Mouse (Mus musculus): ENCODE data around the gene Patl2.
A peak's percentile ranks its signal among the peaks of the same experiment; 100 is the strongest.

Patl2 gene

GRCm38 (mm10) chr2:122171292-122171691 is 14.7 kb downstream of the Patl2 start:
- DNase-seq, result no peak

GRCm38 (mm10) chr2:122164293-122164692 is 21.7 kb downstream of the Patl2 start:
- DNase-seq, result no peak

GRCm38 (mm10) chr2:122163430-122164195 is 22.4 kb downstream of the Patl2 start:
- DNase-seq, result no peak

GRCm38 (mm10) chr2:122162529-122162928 is 23.5 kb downstream of the Patl2 start:
- no peak for DNase-seq

GRCm38 (mm10) chr2:122161542-122161941 is 24.4 kb downstream of the Patl2 start:
- no peak for DNase-seq

- peak; percentile 66 for DNase-seq
These were observed 25.3 kb downstream of the Patl2 start, which contains the start of gene Trim69 for GRCm38 (mm10) chr2:122160680-122161079. Gene Trim69, plus strand, starts transcription at chr2:122160700.

GRCm38 (mm10) chr2:122159667-122160066 is 26.3 kb downstream of the Patl2 start:
- no peak for DNase-seq

- no peak for DNase-seq
These were observed 27.6 kb downstream of the Patl2 start for GRCm38 (mm10) chr2:122158362-122158802.

- DNase-seq, result no peak
These were observed 28.4 kb downstream of the Patl2 start for GRCm38 (mm10) chr2:122157561-122157960.

- peak; percentile 54 for DNase-seq
These were observed 29.8 kb downstream of the Patl2 start for GRCm38 (mm10) chr2:122156051-122156700.

GRCm38 (mm10) chr2:122155292-122155691 is 30.7 kb downstream of the Patl2 start:
- no peak for DNase-seq

GRCm38 (mm10) chr2:122154479-122154878 is 31.5 kb downstream of the Patl2 start:
- DNase-seq, result no peak

GRCm38 (mm10) chr2:122153681-122154365 is 32.2 kb downstream of the Patl2 start:
- no peak for DNase-seq

- no peak for DNase-seq
These were observed 33.1 kb downstream of the Patl2 start for GRCm38 (mm10) chr2:122152850-122153249.

GRCm38 (mm10) chr2:122151221-122151620 is 34.8 kb downstream of the Patl2 start:
- no peak for DNase-seq

GRCm38 (mm10) chr2:122149716-122150115 is 36.3 kb downstream of the Patl2 start:
- no peak for DNase-seq

GRCm38 (mm10) chr2:122149316-122149715 is 36.7 kb downstream of the Patl2 start:
- no peak for DNase-seq

GRCm38 (mm10) chr2:122148242-122148917 is 37.6 kb downstream of the Patl2 start:
- DNase-seq, result peak; percentile 67

GRCm38 (mm10) chr2:122147508-122148241 is 38.3 kb downstream of the Patl2 start, which contains the start of gene B2m:
Gene B2m, plus strand, starts transcription at chr2:122147686.
- DNase-seq, result peak; percentile 96

GRCm38 (mm10) chr2:122146687-122147086 is 39.3 kb downstream of the Patl2 start:
- DNase-seq, result peak; percentile 63

GRCm38 (mm10) chr2:122145756-122146155 is 40.2 kb downstream of the Patl2 start:
- DNase-seq, result no peak

GRCm38 (mm10) chr2:122143111-122143510 is 42.9 kb downstream of the Patl2 start:
- no peak for DNase-seq
